Mouse (Mus musculus) embryo, embryonic 11 days (tissue): ENCODE measurements at regions not wholly inside any gene's neighbourhood (a gene's known extent, or its start where the extent isn't known, plus 50 kb on each side); places are given as distances from the start of the nearest gene placed in this dataset.

Source experiments
- DNase-seq: peaks from one replicate; pipeline ENCODE4 v3.0.0-alpha.2; 2015

DNA sequence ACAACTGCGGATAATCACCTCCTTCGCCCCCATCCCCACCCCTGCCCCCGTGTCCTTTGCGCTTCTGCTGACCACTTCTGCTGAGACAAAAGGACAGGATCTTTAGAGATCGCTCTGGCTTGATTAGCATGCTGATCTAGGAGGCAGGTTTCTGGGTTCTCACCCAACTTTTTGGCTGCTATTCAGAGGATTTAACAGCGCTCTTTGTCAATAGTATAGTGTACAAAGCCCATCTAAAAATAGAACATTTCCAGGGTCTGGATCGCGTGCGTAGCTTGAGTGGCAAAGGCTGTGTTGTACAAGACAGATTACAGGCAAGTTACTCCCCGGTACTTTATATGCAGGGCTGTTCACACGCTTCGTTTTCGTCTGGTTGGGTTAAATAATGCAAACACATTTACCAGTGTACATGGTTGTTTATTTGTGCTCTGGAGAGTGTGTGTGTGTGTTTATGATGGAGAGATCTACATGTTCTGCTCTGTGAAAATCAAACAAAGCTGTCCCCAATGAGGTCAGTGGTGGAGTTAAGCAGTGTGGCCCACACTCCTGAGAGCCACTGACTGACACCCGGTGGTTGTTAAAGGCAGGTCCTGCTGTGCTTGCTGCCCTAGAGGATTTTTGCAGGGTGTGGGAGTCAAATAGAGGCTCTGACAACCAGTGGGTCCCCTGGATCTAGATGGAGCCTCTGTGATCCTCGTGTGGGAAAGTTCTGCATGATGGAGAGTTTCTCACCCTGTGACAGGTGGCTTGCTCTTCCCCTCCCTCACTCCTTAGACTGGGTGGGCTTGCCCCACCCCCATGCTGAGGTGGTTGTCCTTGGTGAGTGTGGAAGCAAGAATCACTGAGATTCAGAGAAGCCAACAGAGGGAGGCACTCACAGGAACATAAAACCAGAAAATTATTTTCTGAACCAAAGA lies 146.5 kb upstream of the Jade1 start:
- no peak for DNase-seq

DNA sequence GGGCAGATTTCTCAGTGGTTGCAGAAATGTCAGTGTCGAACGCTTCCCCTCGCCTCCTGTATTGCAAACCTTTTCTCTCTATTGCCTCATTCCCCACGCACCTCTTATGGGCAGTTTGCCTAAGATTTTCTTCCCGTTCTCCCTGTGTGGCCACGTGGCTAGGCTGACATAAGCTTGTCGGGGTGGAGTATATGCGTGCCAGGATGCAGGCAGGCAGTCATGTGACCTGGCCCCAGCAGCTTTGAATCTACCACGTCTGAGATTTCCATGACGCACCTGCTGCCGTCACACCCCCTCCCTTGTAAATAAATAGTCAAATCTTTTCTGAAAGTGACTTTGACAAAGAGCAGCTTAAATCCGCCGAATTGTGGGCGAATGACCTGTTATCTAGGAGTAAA lies 147.1 kb upstream of the Jade1 start:
- peak; percentile 74 for DNase-seq

DNA sequence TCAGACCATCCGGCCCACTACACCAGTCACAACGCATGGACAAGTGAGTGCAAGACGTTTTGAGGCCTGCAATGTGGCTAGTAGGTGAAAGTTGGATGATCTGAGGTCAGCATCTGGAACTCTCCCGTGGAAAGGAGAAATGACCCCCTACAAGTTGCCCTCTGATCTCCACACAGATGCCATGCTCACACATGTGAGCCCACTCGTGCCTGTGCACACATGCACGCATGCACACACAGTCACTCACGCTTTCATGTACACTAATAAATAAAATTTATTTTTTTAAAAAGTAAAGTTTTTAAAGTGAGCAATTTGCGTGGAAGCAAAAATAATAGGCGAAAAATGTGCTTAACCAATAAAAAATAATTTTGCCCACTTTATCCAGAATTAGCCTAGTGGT lies 147.5 kb upstream of the Jade1 start:
- DNase-seq: no peak

DNA sequence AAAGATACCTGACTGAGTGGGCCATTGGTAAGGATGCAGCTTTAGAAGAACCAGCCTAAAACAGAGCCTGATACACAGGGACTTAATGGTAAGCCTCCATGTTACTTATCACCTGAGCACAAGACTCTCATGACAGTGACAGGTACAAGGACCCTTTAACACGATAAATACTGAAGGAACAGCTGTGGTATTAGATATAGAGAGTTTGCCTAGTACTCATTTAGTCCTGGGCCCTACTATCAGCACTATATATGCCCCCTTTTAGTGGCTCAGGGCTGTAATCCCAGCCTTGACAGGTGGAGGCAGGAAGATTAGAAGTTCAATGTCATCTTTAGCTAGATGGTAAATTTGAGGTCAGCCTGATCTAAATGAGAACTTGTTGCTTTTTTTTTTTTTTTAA lies 148.0 kb upstream of the Jade1 start:
- DNase-seq: no peak

DNA sequence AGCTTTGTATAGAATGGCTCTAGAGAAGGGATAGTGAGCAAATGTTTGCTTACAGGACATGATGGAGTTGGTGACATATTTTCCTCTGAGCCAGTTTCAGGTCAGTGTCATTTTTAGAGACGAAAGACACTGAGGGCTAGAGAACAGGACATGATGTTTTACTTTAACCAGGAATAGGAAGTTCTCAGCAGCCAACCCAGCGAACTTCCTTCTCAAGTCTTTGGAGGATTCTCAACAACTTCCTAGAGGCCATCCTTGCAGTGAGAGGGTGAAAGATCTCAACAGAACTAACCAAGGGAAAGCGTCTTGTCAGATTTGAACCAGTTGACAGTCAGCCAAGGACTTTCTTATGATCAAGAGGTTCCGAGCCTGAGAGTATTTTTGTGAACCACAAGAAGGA lies 153.7 kb upstream of the Jade1 start:
- DNase-seq: no peak

DNA sequence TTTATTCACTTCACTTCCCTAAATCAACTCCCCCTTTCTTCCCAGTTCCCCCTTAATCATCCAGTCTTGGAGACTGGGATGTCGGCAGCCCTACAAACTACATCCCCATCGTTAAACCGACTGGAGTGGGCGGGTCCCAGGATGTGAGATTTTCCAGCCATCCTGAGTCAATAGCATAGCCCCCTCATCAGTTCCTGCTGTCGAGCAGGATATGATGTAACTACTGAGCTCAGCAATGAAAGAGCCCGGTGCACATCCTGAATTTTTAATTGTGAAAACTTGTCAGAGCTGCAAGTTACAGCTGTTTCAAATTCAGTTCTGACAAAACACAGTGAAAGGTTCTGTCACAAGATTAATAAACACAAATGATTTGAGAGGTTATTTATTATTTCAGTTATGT lies 165.7 kb upstream of the Jade1 start:
- no peak for DNase-seq

DNA sequence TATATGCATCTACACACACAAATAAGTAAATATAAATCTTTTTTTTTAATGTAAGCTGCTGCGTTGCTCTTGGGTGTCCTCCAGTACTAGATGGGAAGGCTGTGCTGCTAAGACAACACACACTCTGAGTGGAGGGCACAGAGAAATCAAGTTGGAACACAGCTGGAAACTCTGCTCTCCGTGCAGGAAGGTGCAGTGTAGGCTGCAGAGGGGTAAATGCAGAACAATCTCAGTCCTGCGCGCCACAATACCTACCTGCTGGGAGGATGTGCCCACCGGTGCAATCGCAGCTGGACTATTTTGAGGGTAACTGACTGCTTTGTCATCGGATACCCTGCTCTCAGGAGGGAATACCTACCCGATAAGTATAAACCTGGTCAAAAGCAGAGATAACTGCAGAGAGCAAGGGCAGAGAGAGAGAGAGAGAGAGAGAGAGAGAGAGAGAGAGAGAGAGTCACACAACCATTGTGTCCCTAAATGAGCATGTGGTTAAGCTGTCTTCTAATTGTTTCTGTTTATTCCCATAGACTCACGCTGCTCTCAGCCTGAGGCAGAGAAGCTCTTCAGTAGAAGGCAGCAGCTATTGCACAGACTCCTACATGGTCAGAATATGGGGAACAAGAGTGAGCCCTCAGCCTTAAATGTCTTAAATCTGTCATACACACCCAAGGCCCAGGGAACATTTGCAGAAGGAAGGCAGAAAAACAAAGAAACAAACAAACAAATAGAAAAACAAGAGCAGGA lies 167.9 kb upstream of the Jade1 start:
- DNase-seq: no peak

DNA sequence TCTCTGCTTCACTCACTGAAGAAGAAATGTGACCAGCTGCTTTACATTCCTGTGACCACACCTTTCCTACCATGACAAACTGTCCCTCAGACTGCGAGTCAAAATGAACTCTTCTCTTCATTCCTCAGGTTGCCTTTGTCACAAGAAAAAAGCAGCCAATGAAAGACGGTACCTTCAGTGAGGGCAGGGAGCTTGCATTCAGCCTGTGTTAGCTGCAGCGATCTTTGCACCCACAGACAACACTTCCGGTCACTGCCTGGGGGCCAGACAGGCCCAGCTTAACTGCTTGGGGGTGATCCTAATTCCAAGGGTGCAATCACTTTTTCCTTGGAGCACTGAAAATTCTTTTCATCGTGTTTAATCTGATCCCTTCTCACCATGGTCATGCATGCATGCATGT lies 169.2 kb upstream of the Jade1 start:
- no peak for DNase-seq

DNA sequence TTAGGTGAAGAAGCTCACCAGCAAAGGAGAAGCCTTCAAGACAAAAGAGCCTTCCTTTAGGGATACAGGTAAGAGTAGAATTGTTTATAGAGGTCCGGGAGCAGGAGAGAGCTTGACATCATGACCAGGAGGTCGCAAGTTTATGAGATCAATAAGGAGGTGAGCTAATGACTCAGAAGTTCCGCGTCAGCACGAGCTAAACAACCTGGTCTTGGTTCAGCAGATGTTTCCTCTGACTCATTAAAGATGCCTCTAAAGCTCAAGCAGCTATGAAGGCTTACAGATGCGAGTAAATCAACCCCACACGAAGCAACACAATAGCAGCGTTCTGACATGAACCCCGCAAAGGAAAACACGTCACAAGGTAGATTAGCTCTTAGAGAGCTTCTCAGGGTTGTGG lies 171.1 kb upstream of the Jade1 start:
- no peak for DNase-seq

DNA sequence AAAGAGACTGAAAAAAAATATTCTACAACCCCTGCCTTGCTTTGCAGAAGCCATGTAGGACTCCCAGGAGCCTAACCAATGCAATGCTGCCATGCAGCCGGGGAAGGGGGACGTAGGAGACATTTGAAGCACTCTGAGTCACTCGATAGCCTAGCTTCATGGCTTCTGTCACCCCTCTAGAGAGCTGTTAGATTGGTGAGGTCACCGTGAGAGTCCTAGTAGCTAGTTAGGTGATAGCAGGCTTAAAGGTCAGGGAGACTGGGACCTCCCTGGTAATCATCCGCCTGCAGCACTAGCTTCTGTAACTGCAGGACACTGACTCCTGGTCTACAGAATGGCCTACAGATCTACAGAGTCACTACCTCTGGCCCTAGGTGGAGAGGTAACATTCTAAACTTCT lies 177.0 kb upstream of the Jade1 start:
- no peak for DNase-seq

DNA sequence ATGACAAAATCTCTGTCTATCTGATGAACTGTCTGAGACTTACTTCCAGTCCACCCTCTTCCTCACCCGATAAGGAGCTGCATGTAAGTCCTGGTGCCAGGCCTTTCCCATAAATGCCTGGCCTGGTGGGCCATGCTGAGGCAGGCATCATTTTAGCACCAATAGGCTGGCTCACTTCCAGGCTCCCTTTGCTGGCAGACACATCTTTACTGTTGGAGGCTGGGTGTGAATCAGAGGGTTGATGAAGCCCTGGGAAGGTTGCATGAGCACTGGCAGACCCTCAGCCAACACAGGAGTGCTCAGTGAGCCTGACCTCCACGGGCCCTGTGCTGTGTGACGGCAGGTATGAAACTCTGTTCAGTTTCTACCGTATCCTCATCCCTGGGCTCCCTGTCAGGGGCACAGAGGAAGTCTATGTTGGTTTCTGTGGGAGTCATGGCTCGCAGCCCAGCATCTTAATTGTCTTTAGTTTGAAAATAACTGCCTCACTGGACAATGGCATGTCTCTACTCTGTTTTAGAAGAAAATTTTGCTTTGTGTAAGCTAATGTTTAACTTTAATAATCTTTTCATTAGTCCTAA lies 177.6 kb upstream of the Jade1 start:
- DNase-seq: no peak

DNA sequence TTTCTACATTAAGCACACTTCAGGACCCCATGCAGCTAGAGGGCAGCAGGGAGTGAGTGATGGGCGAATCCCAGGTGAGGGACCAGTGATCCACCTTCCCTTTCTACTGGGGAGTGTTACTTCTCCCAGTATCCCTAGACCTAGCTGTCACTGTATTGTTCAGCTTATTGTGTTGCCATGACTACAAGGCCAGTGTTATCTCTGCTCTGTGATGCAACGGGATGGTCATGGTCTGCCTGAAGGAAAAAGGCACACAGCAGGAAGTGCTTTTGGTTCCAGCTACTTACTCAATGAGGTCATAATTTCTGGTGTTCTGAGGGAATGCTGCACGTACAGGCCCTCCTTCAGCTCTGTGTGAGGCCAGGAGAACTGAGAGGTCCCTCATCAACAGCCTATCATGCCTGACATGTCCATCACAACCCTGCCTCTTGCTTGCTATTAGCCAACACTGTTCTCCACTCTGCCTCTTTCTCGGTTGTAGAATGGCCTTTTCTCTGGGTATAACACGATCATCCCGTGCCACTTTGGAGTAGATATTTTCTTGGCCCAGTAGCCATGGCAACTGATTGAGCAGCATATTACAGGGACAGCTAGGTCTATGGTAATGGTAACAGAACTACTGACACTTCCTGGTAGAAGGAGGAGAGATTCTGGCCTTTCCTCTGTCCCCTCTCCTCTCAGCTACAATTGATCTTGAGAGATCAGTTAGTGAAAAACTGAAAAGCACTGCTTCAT lies 178.5 kb upstream of the Jade1 start:
- DNase-seq: no peak

DNA sequence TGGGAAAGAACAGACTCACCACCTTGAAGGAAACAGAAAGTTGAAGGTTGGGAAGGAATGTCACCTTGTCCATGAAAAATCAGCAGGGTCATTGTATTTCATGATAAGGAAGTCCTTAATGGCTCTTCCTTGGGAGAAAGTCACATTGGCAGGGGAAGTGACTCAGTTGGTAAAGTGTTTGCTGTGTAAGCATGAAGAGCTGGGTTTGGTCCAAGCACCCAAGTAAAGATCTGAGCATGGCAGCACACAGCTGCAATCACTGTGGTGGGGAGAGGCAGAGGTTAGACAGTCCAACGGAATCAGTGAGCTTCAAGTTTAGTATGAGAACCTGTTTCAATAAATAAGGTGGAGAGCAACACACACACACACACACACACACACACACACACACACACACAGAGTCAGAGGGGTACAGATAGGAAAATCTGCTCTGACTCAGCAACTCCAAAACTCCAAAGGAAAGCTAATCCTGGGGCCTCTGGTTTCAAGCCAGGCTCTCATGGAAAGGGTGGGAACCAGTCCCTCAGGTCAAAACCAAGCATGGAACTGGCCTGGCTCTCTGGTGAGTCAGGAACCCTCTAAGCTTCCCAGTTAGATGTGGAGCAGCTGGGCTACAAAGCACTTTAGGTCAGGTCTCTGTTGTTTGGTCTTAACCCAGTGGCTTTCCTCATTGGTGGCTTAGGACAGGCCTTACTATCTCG lies 180.2 kb upstream of the Jade1 start:
- DNase-seq: no peak

DNA sequence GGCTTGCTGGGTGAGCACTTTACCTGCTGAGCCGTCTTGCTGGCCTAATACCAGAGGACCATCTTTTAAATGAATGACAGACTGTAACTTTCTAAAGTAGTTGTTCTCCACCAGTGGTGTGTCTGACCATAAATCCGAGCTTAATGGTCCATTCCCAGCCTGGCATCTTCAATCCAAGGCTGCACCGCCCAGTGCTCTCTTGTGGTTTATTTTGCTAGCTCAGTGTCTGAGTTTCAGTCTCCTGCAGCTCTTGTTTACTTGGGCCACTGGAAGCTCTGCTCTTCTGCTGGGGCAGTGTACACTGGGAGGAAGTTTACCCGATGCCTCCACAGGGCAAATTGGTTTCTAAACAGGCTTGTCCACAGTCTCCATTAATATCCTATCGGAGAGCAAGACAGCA lies 182.3 kb upstream of the Jade1 start:
- DNase-seq: no peak

DNA sequence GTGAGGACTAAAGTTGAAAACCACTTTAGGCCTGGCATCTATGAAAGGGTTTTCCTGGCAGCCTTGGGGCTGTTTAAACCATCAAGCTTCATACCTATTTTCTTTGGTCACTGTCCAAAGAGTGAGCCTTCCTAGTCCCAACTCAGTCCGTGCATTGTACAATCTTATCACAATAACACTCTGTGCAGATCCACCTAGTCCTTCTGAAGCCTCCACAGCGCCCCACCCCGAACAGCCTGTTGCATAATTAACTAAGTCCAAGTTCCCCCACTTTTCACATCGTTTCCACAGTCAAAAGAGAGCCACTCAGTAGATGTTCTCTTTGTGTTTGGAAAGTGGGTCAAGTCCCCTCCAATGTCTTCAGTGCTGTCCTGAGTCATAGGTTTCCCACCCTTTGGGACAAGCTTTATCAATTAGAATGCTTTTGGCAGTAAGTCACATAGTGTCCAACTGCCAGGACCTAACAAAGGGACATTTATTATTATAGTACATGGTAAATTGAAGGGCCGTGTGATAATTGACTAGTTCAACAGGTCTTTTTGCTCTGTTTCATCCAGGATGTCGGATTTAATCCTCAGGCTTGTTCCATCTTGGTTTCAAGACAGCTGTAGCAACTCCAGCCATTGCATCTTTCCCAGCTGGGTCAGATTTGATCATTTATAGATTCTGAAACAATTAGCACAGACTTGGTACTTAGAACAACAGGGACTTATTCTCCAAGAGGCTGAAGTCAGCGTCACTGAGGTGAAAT lies 187.0 kb upstream of the Jade1 start:
- no peak for DNase-seq

DNA sequence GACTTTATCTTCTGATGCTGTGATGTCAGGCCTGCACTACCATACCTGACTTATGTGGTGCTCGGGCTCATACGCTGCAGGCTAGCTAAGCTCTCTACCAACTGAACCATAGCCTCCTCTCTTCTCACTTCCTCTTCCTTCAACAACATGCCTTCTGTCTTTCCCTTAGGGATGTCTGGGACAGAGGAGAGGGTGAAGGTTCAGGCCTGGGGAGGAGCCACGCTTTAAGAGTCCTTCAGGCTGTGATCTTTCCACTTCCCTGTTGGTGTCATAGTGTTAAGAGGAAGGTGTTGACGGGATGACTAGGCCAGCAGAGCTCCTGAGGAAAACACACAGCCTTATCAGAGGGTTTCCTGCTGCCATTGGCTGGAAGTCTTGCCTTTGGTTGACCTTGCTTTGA lies 188.8 kb upstream of the Jade1 start:
- DNase-seq: no peak

DNA sequence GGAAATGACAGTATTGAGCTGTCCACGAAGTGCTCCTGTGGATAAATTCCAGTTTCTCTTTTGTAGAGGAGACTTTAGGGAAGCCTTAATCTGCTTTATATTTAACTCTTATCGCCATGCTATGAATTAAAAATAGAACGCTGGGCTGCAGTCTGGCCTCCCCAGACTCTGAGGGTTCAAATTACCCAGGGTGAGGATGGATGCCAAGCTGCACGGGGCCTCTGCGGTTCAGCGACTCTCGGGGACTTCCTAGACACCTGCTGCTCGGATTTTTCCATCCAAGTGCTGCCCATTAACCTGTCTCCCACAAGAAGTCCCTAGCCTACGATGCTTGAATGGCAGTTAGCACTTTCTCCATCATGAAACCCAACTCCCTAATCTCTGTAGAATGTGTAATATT lies 189.3 kb upstream of the Jade1 start:
- no peak for DNase-seq

DNA sequence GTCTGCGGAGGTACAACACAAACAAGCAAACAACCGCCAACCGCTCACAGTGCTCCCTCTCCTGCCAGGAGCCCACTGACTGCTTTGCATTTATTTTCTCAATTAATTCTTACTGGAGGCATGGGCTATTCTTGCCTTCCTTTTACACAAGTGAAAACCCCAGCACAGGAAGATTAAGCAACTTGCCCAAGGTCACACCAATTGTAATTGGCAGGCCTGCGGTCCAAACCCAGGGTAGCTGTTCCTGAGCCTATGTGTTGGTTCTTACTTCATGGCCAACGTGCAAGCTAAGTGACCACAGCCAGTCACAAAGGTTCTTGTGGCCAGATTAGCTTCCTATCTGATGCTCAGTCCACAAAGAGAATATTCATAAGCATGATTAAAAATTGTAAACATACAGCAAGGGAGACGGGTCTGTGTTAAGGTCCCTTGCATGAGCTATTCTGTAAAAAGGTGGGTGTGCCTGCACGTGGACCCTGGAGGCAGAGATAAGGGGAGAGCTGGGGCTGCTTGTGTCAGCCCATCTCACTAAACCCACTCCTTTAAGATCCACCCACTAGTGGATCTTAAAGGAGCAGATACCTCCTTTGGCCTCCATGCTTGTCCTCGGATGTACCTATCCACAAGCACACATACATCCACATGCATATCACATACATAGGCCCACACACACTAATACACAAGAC lies 190.2 kb upstream of the Jade1 start:
- no peak for DNase-seq

DNA sequence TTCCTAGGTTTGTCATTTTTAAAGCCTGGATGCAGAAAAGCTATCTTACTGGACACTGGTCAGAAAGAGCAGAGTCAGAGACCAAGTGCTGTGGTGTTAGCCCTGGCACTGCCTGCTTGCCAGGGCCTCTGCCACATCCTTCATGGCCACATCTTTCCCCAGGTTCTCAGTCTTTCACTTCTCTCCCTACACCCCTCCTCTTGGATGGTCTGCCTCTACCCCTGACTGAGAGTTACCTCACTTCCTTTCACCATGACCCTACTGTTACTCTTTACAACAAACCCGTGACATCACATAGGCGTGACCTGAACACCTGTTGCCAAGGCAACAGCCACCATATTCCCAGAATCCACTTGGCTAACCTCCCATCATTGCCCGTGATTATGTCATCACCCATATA lies 191.6 kb upstream of the Jade1 start:
- no peak for DNase-seq

DNA sequence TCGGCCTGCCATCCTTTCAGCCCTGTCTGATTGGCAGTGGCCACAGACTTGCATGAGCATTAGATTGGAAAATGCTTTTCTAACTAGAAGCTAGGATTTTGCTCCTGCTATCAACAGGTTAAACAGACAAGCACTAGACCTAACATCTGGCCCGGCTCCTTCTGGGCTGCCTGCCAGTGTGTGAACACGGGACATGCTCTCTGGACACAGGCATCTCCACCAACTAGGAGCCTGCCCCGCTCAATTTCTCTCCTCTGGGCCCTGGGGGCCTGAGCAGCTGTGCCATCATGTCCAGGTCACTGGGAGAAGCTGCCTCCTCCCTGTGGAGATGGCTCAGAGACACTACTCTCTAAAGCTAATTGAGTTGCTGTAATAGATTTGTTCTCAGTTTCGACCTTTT lies 195.3 kb upstream of the Jade1 start:
- no peak for DNase-seq

DNA sequence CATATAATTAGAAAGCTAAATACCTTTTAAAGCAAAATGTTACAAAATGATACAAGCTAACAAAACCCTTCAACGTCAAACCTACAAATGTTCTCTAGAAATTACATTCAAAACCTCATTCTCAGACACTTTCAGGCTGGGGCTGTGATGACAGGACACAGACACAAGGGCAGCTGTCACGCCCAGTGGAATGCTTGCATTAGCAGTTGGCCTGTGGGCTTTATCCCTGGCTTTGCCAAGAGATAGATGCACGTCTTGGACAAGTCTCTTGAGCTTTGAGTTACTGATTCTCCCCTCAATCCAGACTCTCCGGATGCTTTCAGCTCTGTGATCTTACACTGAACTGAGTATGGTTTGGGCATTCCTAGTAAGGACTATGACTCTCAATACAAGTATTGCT lies 196.1 kb upstream of the Jade1 start:
- no peak for DNase-seq
